Mouse (Mus musculus) embryo, embryonic 10.5 days (tissue): ENCODE measurements around the gene Cdc42ep4.

Source experiments
- DNase-seq: peaks from one replicate; pipeline ENCODE4 v3.0.0-alpha.2; 2015; ENCODE audit warnings: low spot score

Gene Cdc42ep4

GRCm38 (mm10) chr11:113751484-113752084 lies at the start of gene Cdc42ep4:
Gene Cdc42ep4 (minus strand): TSS chr11:113751881.
- DNase-seq: peak; percentile 97

GRCm38 (mm10) chr11:113800026-113800425 lies 48.3 kb upstream of the Cdc42ep4 start:
- no peak for DNase-seq

- no peak for DNase-seq
Measured at GRCm38 (mm10) chr11:113799041-113799447, 47.4 kb upstream of the Cdc42ep4 start.

- no peak for DNase-seq
Measured at GRCm38 (mm10) chr11:113798011-113798410, 46.3 kb upstream of the Cdc42ep4 start.

GRCm38 (mm10) chr11:113797014-113797983 lies 45.6 kb upstream of the Cdc42ep4 start:
- no peak for DNase-seq

GRCm38 (mm10) chr11:113795846-113796245 lies 44.2 kb upstream of the Cdc42ep4 start:
- DNase-seq: no peak

- DNase-seq: peak; percentile 66
Measured at GRCm38 (mm10) chr11:113791357-113792215, 39.9 kb upstream of the Cdc42ep4 start.

- no peak for DNase-seq
Measured at GRCm38 (mm10) chr11:113789101-113789500, 37.4 kb upstream of the Cdc42ep4 start.

- DNase-seq: no peak
Measured at GRCm38 (mm10) chr11:113788183-113788789, 36.6 kb upstream of the Cdc42ep4 start.

GRCm38 (mm10) chr11:113787432-113788182 lies 35.9 kb upstream of the Cdc42ep4 start:
- no peak for DNase-seq

- no peak for DNase-seq
Measured at GRCm38 (mm10) chr11:113787009-113787408, 35.3 kb upstream of the Cdc42ep4 start.

- peak; percentile 45 for DNase-seq
Measured at GRCm38 (mm10) chr11:113786395-113786794, 34.7 kb upstream of the Cdc42ep4 start.

- DNase-seq: peak; percentile 96
Measured at GRCm38 (mm10) chr11:113785406-113786171, 33.9 kb upstream of the Cdc42ep4 start.

- peak; percentile 54 for DNase-seq
Measured at GRCm38 (mm10) chr11:113784656-113785396, 33.1 kb upstream of the Cdc42ep4 start.

GRCm38 (mm10) chr11:113782496-113782895 lies 30.8 kb upstream of the Cdc42ep4 start:
- no peak for DNase-seq

- DNase-seq: peak; percentile 53
Measured at GRCm38 (mm10) chr11:113782006-113782405, 30.3 kb upstream of the Cdc42ep4 start.

GRCm38 (mm10) chr11:113779680-113780041 lies 28.0 kb upstream of the Cdc42ep4 start:
- peak; percentile 62 for DNase-seq

GRCm38 (mm10) chr11:113778733-113779679 lies 27.3 kb upstream of the Cdc42ep4 start:
- peak; percentile 69 for DNase-seq
